Mouse (Mus musculus) heart, postnatal 0 days (tissue): ENCODE results near the gene Smim4.

Source experiments
- CTCF ChIP-seq: IDR thresholded peaks from 2 replicates; pipeline ENCODE4 v1.5.1; 2016; ENCODE audit warnings: antibody characterized with exemption, control low read depth, low read depth
- EP300 ChIP-seq: IDR thresholded peaks from 2 replicates; pipeline ENCODE4 v1.6.1; 2016; ENCODE audit warnings: antibody characterized with exemption, low read depth

- no peak for TF ChIP-seq CTCF
- no peak for TF ChIP-seq EP300
Observed at GRCm38 (mm10) chr14:31165991-31166630, 37.4 kb upstream of the Smim4 start.
